Mouse (Mus musculus) C2C12 (cell line): Measurements from ENCODE around the gene Plce1.

Experiments used
- CTCF ChIP-seq: IDR thresholded peaks from one replicate; pipeline ENCODE4 v1.5.1; 2011; ENCODE audit not compliant: control insufficient read depth, insufficient read depth, insufficient read length
- FOSL1 ChIP-seq: IDR thresholded peaks from one replicate; pipeline ENCODE4 v1.8.0; 2011; ENCODE audit warnings: mild to moderate bottlenecking, low read length; ENCODE audit not compliant: poor library complexity, insufficient read depth, severe bottlenecking
- USF1 ChIP-seq: IDR thresholded peaks from one replicate; pipeline ENCODE4 v1.6.1; 2011; ENCODE audit warnings: low read depth, mild to moderate bottlenecking, control low read depth, moderate library complexity

- no peak for TF ChIP-seq USF1
- TF ChIP-seq FOSL1: no peak
- TF ChIP-seq CTCF: no peak
Measured at GRCm38 (mm10) chr19:38485779-38486555, 5.1 kb downstream of the Plce1 start.
